Mouse (Mus musculus) cerebellum, adult 11 months (tissue): ENCODE measurements around the gene Maml2.

ENCODE experiments used
- DNase-seq: peaks from one replicate; pipeline ENCODE4 v3.0.0; 2022

Maml2 gene

GRCm38 (mm10) chr9:13311094-13311493 lies 13.3 kb downstream of the Maml2 start:
- DNase-seq, result no peak

GRCm38 (mm10) chr9:13313923-13314322 lies 16.2 kb downstream of the Maml2 start:
- no peak for DNase-seq

- no peak for DNase-seq
Measured at GRCm38 (mm10) chr9:13314577-13315004, 16.8 kb downstream of the Maml2 start.

- no peak for DNase-seq
Measured at GRCm38 (mm10) chr9:13315393-13315792, 17.6 kb downstream of the Maml2 start.

GRCm38 (mm10) chr9:13319566-13319965 lies 21.8 kb downstream of the Maml2 start:
- DNase-seq, result no peak

GRCm38 (mm10) chr9:13320800-13321364 lies 23.1 kb downstream of the Maml2 start:
- DNase-seq, result no peak

- no peak for DNase-seq
Measured at GRCm38 (mm10) chr9:13323074-13323473, 25.3 kb downstream of the Maml2 start.

GRCm38 (mm10) chr9:13323612-13324011 lies 25.9 kb downstream of the Maml2 start:
- no peak for DNase-seq

GRCm38 (mm10) chr9:13414230-13414766 lies 116.5 kb downstream of the Maml2 start:
- DNase-seq, result no peak

GRCm38 (mm10) chr9:13425031-13425940 lies 127.5 kb downstream of the Maml2 start:
- peak; percentile 12 for DNase-seq

GRCm38 (mm10) chr9:13429477-13430125 lies 131.8 kb downstream of the Maml2 start:
- no peak for DNase-seq

- no peak for DNase-seq
Measured at GRCm38 (mm10) chr9:13430302-13430701, 132.5 kb downstream of the Maml2 start.

- DNase-seq, result no peak
Measured at GRCm38 (mm10) chr9:13430744-13431143, 133.0 kb downstream of the Maml2 start.

GRCm38 (mm10) chr9:13431646-13432045 lies 133.9 kb downstream of the Maml2 start:
- DNase-seq, result no peak

GRCm38 (mm10) chr9:13433501-13434090 lies 135.8 kb downstream of the Maml2 start:
- DNase-seq, result no peak

- no peak for DNase-seq
Measured at GRCm38 (mm10) chr9:13440911-13441310, 143.2 kb downstream of the Maml2 start.

- no peak for DNase-seq
Measured at GRCm38 (mm10) chr9:13442012-13442735, 144.4 kb downstream of the Maml2 start.

- no peak for DNase-seq
Measured at GRCm38 (mm10) chr9:13443484-13444211, 145.9 kb downstream of the Maml2 start.

GRCm38 (mm10) chr9:13446236-13446635 lies 148.5 kb downstream of the Maml2 start:
- no peak for DNase-seq

GRCm38 (mm10) chr9:13446703-13447285 lies 149.0 kb downstream of the Maml2 start, which contains the start of gene Gm17571:
Gene Gm17571 (minus strand): TSS chr9:13446753.
- no peak for DNase-seq

GRCm38 (mm10) chr9:13448716-13449115 lies 151.0 kb downstream of the Maml2 start:
- no peak for DNase-seq
